Mouse (Mus musculus) layer of hippocampus, adult 9-10 months (tissue): ENCODE data around the gene Gm7954.
"Not testable (repeated sequence)": the region's sequence is repeated elsewhere in the genome, so short reads cannot be mapped to it uniquely, and the experiment has no call there.

ENCODE experiments used
- DNase-seq: peaks from one replicate; pipeline ENCODE4 v3.0.0; 2022; ENCODE audit warnings: low spot score

Gm7954 gene

DNA sequence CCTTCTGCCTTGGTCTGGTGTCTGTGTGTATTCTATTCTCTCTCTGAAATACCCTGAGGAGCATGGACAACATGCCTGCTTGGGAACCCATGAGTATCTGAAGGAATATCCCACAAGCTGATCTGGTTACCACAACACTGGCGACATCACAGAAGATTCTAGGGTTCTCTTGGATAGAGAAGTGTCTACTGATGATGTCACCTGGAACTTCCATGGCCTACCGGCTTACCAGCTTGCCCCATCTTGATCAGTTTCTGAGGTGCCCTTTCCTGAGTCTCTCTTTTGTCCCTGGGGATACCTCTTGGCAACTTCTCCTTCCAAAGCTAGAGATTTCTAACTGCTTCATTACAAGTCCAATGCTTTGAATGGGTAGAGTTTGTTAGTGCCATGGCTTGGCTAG, at the start of gene Gm7954:
TSS of gene Gm7954 (minus strand) at position 101 of the 400 bp plus-strand sequence.
- DNase-seq, result not testable (repeated sequence)

DNA sequence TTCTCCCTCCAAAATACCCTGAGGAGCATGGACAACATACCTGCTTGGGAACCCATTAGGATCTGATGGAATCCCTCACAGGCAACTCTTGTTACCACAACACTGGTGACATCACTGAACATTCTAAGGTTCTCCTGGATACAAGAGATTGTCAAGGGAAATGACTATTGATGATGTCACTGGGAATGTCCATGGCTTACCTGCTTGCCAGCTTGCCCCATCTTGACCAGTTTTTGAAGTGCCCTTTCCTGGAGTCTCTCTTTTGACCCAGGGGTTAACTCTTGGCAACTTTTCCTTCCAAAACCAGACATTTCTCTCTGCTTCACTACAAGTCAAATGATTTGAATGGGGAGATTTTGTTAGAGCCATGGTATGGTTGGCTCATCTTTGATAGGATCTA, 36.1 kb upstream of the Gm7954 start, which contains the start of gene Gm3486:
TSS of gene Gm3486 (minus strand) at position 101 of the 400 bp plus-strand sequence.
- DNase-seq, result not testable (repeated sequence)

DNA sequence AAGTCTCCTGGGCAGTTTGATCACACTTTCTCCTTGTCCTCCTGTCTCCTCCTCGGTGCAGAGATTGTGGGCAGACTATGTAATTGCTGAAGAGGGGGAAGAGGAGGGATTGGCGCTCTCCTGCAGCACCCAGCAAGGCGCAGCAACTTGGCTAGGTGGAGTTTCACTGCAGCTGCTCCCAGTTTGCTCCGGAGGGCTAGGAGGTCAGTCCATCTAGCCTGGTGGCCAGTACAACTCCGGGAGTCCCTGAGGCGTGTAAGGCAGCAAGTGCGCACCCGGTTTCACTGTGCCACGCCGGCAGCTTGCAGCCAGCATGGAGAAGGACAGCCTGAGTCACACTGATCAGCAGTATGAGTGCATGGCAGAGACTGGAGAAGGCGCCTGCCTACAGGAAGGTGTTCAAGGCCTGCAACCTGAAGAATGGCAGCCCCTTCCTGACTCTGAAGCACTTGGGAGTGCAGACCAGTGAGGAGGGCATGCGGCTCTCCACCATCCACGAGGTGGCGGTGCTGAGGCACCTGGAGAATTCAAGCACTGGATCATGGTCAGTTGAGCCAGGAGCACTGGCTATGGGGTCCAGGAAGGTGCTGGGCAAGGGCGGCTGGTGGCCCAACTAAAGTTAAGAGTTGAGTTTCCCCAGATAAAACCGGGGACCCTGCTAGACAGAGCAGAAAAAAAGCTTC, 27.8 kb downstream of the Gm7954 start:
- DNase-seq, result not testable (repeated sequence)

DNA sequence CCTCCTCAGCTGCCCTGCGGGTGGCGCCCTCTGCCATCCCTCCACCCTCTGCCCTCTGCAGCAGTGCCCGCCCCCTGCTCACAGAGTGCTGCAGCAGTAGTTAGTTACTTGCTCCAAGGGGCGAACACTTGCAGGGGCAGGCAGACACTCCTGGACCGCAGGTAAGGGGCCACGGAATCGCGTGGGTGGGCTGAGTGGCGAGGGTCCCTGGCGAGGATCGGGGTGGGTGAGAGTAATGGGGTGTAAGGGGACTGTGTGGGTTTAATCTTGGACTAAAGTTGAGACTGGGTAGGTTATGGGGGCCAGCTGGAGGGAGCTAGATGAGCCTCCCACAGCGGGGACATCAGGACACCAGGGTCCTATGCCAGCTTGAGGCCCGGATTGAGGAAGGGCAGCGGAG, 28.6 kb downstream of the Gm7954 start:
- not testable (repeated sequence) for DNase-seq

DNA sequence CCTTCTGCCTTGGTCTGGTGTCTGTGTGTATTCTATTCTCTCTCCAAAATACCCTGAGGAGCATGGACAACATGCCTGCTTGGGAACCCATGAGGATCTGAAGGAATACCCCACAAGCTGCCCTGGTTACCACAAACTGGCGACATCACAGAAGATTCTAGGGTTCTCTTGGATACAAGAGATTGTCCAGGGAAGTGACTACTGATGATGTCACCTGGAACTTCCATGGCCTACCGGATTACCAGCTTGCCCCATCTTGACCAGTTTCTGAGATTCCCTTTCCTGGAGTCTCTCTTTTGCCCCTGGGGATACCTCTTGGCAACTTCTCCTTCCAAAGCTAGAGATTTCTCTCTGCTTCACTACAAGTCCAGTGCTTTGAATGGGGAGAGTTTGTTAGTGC, 45.1 kb downstream of the Gm7954 start, which contains the start of gene Gm6482:
TSS of gene Gm6482 (minus strand) at position 101 of the 400 bp plus-strand sequence.
- DNase-seq, result not testable (repeated sequence)
